Mouse (Mus musculus) hindbrain, postnatal 0 days (tissue): ENCODE data around the gene Klc2. TPM values are rescaled to one million over a fixed set of nuclear protein-coding genes. Genes with fewer than 3 reads are reported as not detected.
A peak's percentile ranks its signal among the peaks of the same experiment; 100 is the strongest.
"Not testable (repeated sequence)": the region's sequence is repeated elsewhere in the genome, so short reads cannot be mapped to it uniquely, and the experiment has no call there.

Experiments used
- ATAC-seq: fragments of 200-750 bp; cut with Nextera tagmentation; 2 replicates; pipeline ENCODE4 v1.8.0; 2017; ENCODE audit warnings: mild to moderate bottlenecking, moderate TSS enrichment, moderate library complexity
- DNase-seq: peaks from one replicate; pipeline ENCODE4 v3.0.0-alpha.2; 2015; ENCODE audit warnings: low spot score
- H3K27ac ChIP-seq: fragments of 300-500 bp; sonication (generic); 2 replicates; pipeline ENCODE4 v1.5.1; 2014; ENCODE audit warnings: mild to moderate bottlenecking
- H3K27me3 ChIP-seq: fragments of 300-500 bp; sonication (generic); 2 replicates; pipeline ENCODE4 v1.6.1; 2014; ENCODE audit warnings: low read length, mixed read lengths; ENCODE audit not compliant: insufficient read depth
- H3K36me3 ChIP-seq: fragments of 300-500 bp; sonication (generic); 2 replicates; pipeline ENCODE4 v1.6.1; 2014; ENCODE audit warnings: low read length, mixed read lengths; ENCODE audit not compliant: insufficient read depth
- H3K4me1 ChIP-seq: fragments of 300-500 bp; sonication (generic); 2 replicates; pipeline ENCODE4 v1.6.1; 2014; ENCODE audit warnings: antibody characterized with exemption, low read length, mixed read lengths; ENCODE audit not compliant: insufficient read depth
- H3K4me2 ChIP-seq: fragments of 300-500 bp; sonication (generic); 2 replicates; pipeline ENCODE4 v1.6.1; 2014; ENCODE audit warnings: low read depth, mild to moderate bottlenecking, low read length, moderate library complexity, mixed read lengths
- H3K4me3 ChIP-seq: fragments of 300-500 bp; sonication (generic); 2 replicates; pipeline ENCODE4 v1.5.1; 2014; ENCODE audit warnings: low read length
- H3K9ac ChIP-seq: fragments of 300-500 bp; sonication (generic); replicated peaks from 2 replicates; pipeline ENCODE4 v1.6.1; 2014; ENCODE audit warnings: mild to moderate bottlenecking, low read length, moderate library complexity, mixed read lengths
- H3K9me3 ChIP-seq: fragments of 300-500 bp; sonication (generic); 2 replicates; pipeline ENCODE4 v1.6.1; 2016; ENCODE audit warnings: low read length, mixed read lengths
- CTCF ChIP-seq: IDR thresholded peaks from 2 replicates; pipeline ENCODE4 v1.5.1; 2016; ENCODE audit warnings: antibody characterized with exemption, control low read depth, low read depth
- WGBS: fragments of 180-500 bp; shearing (Covaris S2); extraction: QIAGEN DNeasy Blood & Tissue Kit; methylation state at CpG from one replicate; pipeline ENCODE4 v1.1.7; 2014; 5-methylcytosine and 5-hydroxymethylcytosine counted together
- polyA plus RNA-seq: library from polyadenylated mRNA; unstranded; fragments of >200 nt; fragmentation: Nextera tagmentation; extraction: Ambion mirVana; gene quantifications from 2 replicates; pipeline ENCODE4 v1.2.1, GENCODE M21; 2015
- total RNA-seq: library from RNA; depleted of rRNA; stranded (reverse); fragments of >200 nt; gene quantifications from 2 replicates; pipeline ENCODE4 v1.2.3, GENCODE M21; 2014

Gene Klc2
- total and polyA plus RNA-seq, 2 experiments from 2014 or later: 76.6 to 227 TPM

- ATAC-seq (no peak), DNase-seq (no peak)
- no peak overlapping the region for H3K4me3 ChIP-seq
- 87% methylated on average over 6 of the region's 6 CpGs for WGBS
- 0 out of 2 replicates have a peak, but pooled peaks cover 3% of the 10 kb centered on the region for H3K4me1 ChIP-seq
- no peak overlapping the region for H3K27ac ChIP-seq
- H3K27me3 ChIP-seq: no peaks in the 10 kb centered on the region
- no peaks in the 10 kb centered on the region for H3K9me3 ChIP-seq
- TF ChIP-seq CTCF: no peak
- no peak overlapping the region for H3K4me2 ChIP-seq
- H3K9ac ChIP-seq: no peak overlapping the region
- peaks cover 34% of the 10 kb centered on the region for H3K36me3 ChIP-seq
Measured at GRCm38 (mm10) chr19:5150358-5150757, 32.0 kb upstream of the Klc2 start.

DNA sequence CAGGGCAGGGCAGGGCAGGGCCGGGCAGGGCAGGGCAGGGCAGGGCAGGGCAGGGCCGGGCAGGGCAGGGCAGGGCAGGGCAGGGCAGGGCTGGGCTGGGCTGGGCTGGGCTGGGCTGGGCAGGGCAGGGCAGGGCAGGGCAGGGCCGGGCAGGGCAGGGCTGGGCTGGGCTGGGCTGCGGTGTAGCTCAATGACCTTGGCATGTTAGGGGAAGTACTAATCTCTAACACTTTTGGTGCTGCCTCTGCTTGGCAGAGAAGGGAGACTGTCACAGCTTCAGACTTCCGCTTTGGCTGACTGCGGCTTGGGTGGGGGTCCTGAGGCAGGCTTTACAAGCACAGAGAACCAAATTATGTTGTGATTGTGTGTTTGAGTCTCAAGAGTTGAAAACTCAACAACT is 30.7 kb upstream of the Klc2 start:
- not testable (repeated sequence) for H3K4me2 ChIP-seq, H3K27ac ChIP-seq
- WGBS: 88% methylated on average over 5 of the region's 6 CpGs

GRCm38 (mm10) chr19:5139640-5140039 is 21.3 kb upstream of the Klc2 start:
- DNase-seq (peak; percentile 84), ATAC-seq (peak; percentile 70; the same call in 1 of the 2 replicates)
- H3K4me2 ChIP-seq: no peak overlapping the region
- 0% methylated on average over 2 of the region's 2 CpGs for WGBS
- H3K9ac ChIP-seq: no peak overlapping the region
- no peak overlapping the region for H3K27ac ChIP-seq
- peak; percentile 73 for TF ChIP-seq CTCF
- H3K27me3 ChIP-seq: no peaks in the 10 kb centered on the region
- no peaks in the 10 kb centered on the region for H3K4me1 ChIP-seq
- no peaks in the 10 kb centered on the region for H3K9me3 ChIP-seq
- peaks cover 42% of the 10 kb centered on the region; the same call in 1 of the 2 replicates for H3K36me3 ChIP-seq
- no peak overlapping the region for H3K4me3 ChIP-seq

More for the DNA sequence above, 30.7 kb upstream of the Klc2 start:
- H3K27me3 ChIP-seq, H3K4me1 ChIP-seq, ATAC-seq, H3K4me3 ChIP-seq, H3K9ac ChIP-seq, DNase-seq, H3K9me3 ChIP-seq: not testable (repeated sequence)
- peaks cover 43% of the 10 kb centered on the region for H3K36me3 ChIP-seq

DNA sequence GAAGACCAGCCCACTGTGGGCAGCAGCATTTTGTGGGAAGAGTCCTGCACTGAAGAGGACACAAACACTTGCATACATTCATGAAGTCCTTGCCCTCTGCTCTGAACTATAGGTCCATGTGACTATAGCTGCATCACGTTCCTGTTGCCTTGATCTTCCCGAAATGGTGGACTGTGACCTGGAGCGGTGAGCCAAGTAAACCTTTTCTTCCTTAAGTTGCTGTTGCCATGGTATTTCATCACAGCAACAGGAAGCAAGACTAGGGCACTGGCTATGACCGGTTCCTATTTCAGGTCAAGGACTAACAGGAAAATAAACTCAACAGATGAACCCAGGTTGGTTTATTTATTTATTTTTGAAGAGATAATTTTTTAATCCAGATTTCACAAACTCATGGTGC is 12.9 kb upstream of the Klc2 start:
- no peak for ATAC-seq
- H3K27me3 ChIP-seq: no peaks in the 10 kb centered on the region
- H3K36me3 ChIP-seq: peaks cover 23% of the 10 kb centered on the region
- H3K4me2 ChIP-seq: no peak overlapping the region
- no peak overlapping the region for H3K9ac ChIP-seq
- no peaks in the 10 kb centered on the region for H3K4me1 ChIP-seq
- H3K9me3 ChIP-seq: no peaks in the 10 kb centered on the region
- H3K4me3 ChIP-seq: no peak overlapping the region
- no peak for DNase-seq
- 70% methylated on average over 4 of the region's 4 CpGs for WGBS
- no peak overlapping the region for H3K27ac ChIP-seq
- no peak for TF ChIP-seq CTCF

- Histone ChIP-seq H3K4me3 (no peak overlapping the region), H3K4me1 (no peaks in the 10 kb centered on the region), H3K27ac (no peak overlapping the region), H3K27me3 (no peaks in the 10 kb centered on the region), H3K4me2 (no peak overlapping the region), H3K36me3 (peaks cover 14% of the 10 kb centered on the region), H3K9me3 (no peaks in the 10 kb centered on the region), H3K9ac (no peak overlapping the region)
- TF ChIP-seq CTCF: peak; percentile 62
- DNase-seq (peak; percentile 41), ATAC-seq (no peak)
- WGBS: 38% methylated on average over 1 of the region's 1 CpGs
Measured at GRCm38 (mm10) chr19:5129770-5130169, 11.4 kb upstream of the Klc2 start.

GRCm38 (mm10) chr19:5124055-5124614 is 5.8 kb upstream of the Klc2 start:
- WGBS: 67% methylated on average over 7 of the region's 7 CpGs
- peak; percentile 64 for ATAC-seq

GRCm38 (mm10) chr19:5123241-5123640 is 4.9 kb upstream of the Klc2 start:
- TF ChIP-seq CTCF: no peak
- Histone ChIP-seq H3K4me3 (no peak overlapping the region), H3K27ac (no peak overlapping the region), H3K27me3 (no peaks in the 10 kb centered on the region), H3K4me2 (no peak overlapping the region), H3K9me3 (no peaks in the 10 kb centered on the region), H3K4me1 (no peaks in the 10 kb centered on the region), H3K36me3 (no peaks in the 10 kb centered on the region), H3K9ac (no peak overlapping the region)
- ATAC-seq: no peak
- no peak for DNase-seq
- 85% methylated on average over 3 of the region's 3 CpGs for WGBS

More at GRCm38 (mm10) chr19:5124055-5124614, 5.8 kb upstream of the Klc2 start:
- H3K9ac ChIP-seq: no peak overlapping the region
- DNase-seq: peak; percentile 74
- H3K9me3 ChIP-seq: no peaks in the 10 kb centered on the region
- TF ChIP-seq CTCF: no peak
- H3K4me3 ChIP-seq: no peak overlapping the region
- H3K36me3 ChIP-seq: no peaks in the 10 kb centered on the region
- H3K4me2 ChIP-seq: no peak overlapping the region
- H3K27me3 ChIP-seq: no peaks in the 10 kb centered on the region
- peak overlapping the region; percentile 48 for H3K27ac ChIP-seq
- no peaks in the 10 kb centered on the region for H3K4me1 ChIP-seq
